Mouse (Mus musculus): ENCODE results near the gene Cc2d1a.

- TF ChIP-seq POLR2A (IDR thresholded peaks at IDR 0.05; ENCODE audit: insufficient read depth, low read length): no peak
- no peak for TF ChIP-seq CTCF (IDR thresholded peaks at IDR 0.05; ENCODE audit: low read depth, low read length)
These were observed 22.1 kb downstream of the Cc2d1a start, which contains the start of gene Podnl1 for GRCm38 (mm10) chr8:84125656-84126055.

All from ES-Bruce4 (cell line).